Mouse (Mus musculus) embryonic facial prominence, embryonic 10.5 days (tissue): Measurements from ENCODE around the gene Ercc1. TPM values are rescaled to one million over a fixed set of nuclear protein-coding genes. Genes with fewer than 3 reads are reported as not detected.

Source experiments
- DNase-seq: peaks from one replicate; pipeline ENCODE4 v3.0.0-alpha.2; 2017; ENCODE audit warnings: low spot score
- H3K27ac ChIP-seq: fragments of 300-500 bp; sonication (generic); replicated peaks from 2 replicates; pipeline ENCODE4 v1.5.1; 2016; ENCODE audit warnings: mild to moderate bottlenecking
- H3K27me3 ChIP-seq: fragments of 300-500 bp; sonication (generic); replicated peaks from 2 replicates; pipeline ENCODE4 v1.6.1; 2016; ENCODE audit warnings: low read depth, mild to moderate bottlenecking; ENCODE audit not compliant: poor library complexity, severe bottlenecking
- H3K36me3 ChIP-seq: fragments of 300-500 bp; sonication (generic); replicated peaks from 2 replicates; pipeline ENCODE4 v1.6.1; 2016; ENCODE audit warnings: mild to moderate bottlenecking, moderate library complexity
- H3K4me1 ChIP-seq: fragments of 300-500 bp; sonication (generic); 2 replicates; pipeline ENCODE4 v1.6.1; 2016
- H3K4me3 ChIP-seq: fragments of 300-500 bp; sonication (generic); 2 replicates; pipeline ENCODE4 v1.5.1; 2016; ENCODE audit warnings: mild to moderate bottlenecking, moderate library complexity
- H3K9me3 ChIP-seq: fragments of 300-500 bp; sonication (generic); 2 replicates; pipeline ENCODE4 v1.6.1; 2016; ENCODE audit warnings: mild to moderate bottlenecking
- WGBS: fragments of 180-500 bp; shearing (Covaris S2); methylation state at CpG from one replicate; pipeline ENCODE4 v1.1.7; 2016; 5-methylcytosine and 5-hydroxymethylcytosine counted together
- polyA plus RNA-seq: library from polyadenylated mRNA; unstranded; fragments of >200 nt; fragmentation: Nextera tagmentation; extraction: Ambion mirVana; gene quantifications from 2 replicates; pipeline ENCODE4 v1.2.1, GENCODE M21; 2016

Gene Ercc1
- 102 and 107 TPM in 2 replicates for polyA plus RNA-seq

- H3K9me3 ChIP-seq = no peaks in the 10 kb centered on the region
- no peak for DNase-seq
- peak within 1 kb of the TSS; percentile 80 for H3K4me3 ChIP-seq
- peaks cover 23% of the 10 kb centered on the region for H3K36me3 ChIP-seq
- peak within 1 kb of the TSS; percentile 95 for H3K27ac ChIP-seq
- peaks cover 19% of the 10 kb centered on the region for H3K27me3 ChIP-seq
- WGBS = 23% methylated on average over 12 of the region's 12 CpGs
- H3K4me1 ChIP-seq = peaks cover 43% of the 10 kb centered on the region
Measured at GRCm38 (mm10) chr7:19344237-19344847, at the start of gene Ercc1. Gene Ercc1 (plus strand): TSS chr7:19344778.

GRCm38 (mm10) chr7:19295503-19296185 lies 48.9 kb upstream of the Ercc1 start:
- DNase-seq = peak; percentile 96
- WGBS = 14% methylated on average over 22 of the region's 22 CpGs
- Histone ChIP-seq H3K4me1 (peaks cover 23% of the 10 kb centered on the region), H3K9me3 (no peaks in the 10 kb centered on the region), H3K27me3 (no peaks in the 10 kb centered on the region), H3K27ac (peak overlapping the region; percentile 76), H3K36me3 (no peaks in the 10 kb centered on the region; the same call in 1 of the 2 replicates), H3K4me3 (peak overlapping the region; percentile 55)

GRCm38 (mm10) chr7:19297034-19297433 lies 47.5 kb upstream of the Ercc1 start:
- no peak for DNase-seq
- no peaks in the 10 kb centered on the region; the same call in 1 of the 2 replicates for H3K36me3 ChIP-seq
- no peak overlapping the region for H3K27ac ChIP-seq
- peaks cover 8% of the 10 kb centered on the region for H3K27me3 ChIP-seq
- H3K4me3 ChIP-seq = no peak overlapping the region
- peaks cover 18% of the 10 kb centered on the region for H3K4me1 ChIP-seq
- H3K9me3 ChIP-seq = no peaks in the 10 kb centered on the region
- 88% methylated on average over 6 of the region's 6 CpGs for WGBS

- H3K36me3 ChIP-seq = no peaks in the 10 kb centered on the region; the same call in 1 of the 2 replicates
- DNase-seq = no peak
- H3K9me3 ChIP-seq = no peaks in the 10 kb centered on the region
- peaks cover 16% of the 10 kb centered on the region for H3K27me3 ChIP-seq
- H3K4me3 ChIP-seq = no peak overlapping the region
- 89% methylated on average over 5 of the region's 5 CpGs for WGBS
- H3K27ac ChIP-seq = no peak overlapping the region
- H3K4me1 ChIP-seq = peaks cover 19% of the 10 kb centered on the region
Measured at GRCm38 (mm10) chr7:19297794-19298193, 46.8 kb upstream of the Ercc1 start.

- Histone ChIP-seq H3K27ac (no peak overlapping the region), H3K4me1 (peaks cover 28% of the 10 kb centered on the region), H3K27me3 (peaks cover 30% of the 10 kb centered on the region), H3K4me3 (no peak overlapping the region), H3K9me3 (no peaks in the 10 kb centered on the region), H3K36me3 (no peaks in the 10 kb centered on the region)
- peak; percentile 65 for DNase-seq
- 22% methylated on average over 3 of the region's 3 CpGs for WGBS
Measured at GRCm38 (mm10) chr7:19299194-19299593, 45.4 kb upstream of the Ercc1 start.

GRCm38 (mm10) chr7:19300501-19301421 lies 43.8 kb upstream of the Ercc1 start:
- under 1% methylated on average over 29 of the region's 29 CpGs for WGBS
- Histone ChIP-seq H3K4me3 (peak overlapping the region; percentile 56), H3K36me3 (no peaks in the 10 kb centered on the region), H3K27ac (peak overlapping the region; percentile 48; the same call in 1 of the 2 replicates), H3K9me3 (no peaks in the 10 kb centered on the region), H3K4me1 (peaks cover 35% of the 10 kb centered on the region), H3K27me3 (peaks cover 46% of the 10 kb centered on the region)
- DNase-seq = peak; percentile 78

GRCm38 (mm10) chr7:19301461-19302263 lies 42.9 kb upstream of the Ercc1 start:
- 11% methylated on average over 16 of the region's 16 CpGs for WGBS
- Histone ChIP-seq H3K4me3 (peak overlapping the region; percentile 56), H3K9me3 (no peaks in the 10 kb centered on the region), H3K27ac (no peak overlapping the region), H3K36me3 (no peaks in the 10 kb centered on the region), H3K4me1 (peaks cover 35% of the 10 kb centered on the region), H3K27me3 (peaks cover 55% of the 10 kb centered on the region)
- DNase-seq = no peak

- Histone ChIP-seq H3K4me3 (peak overlapping the region; percentile 56; the same call in 1 of the 2 replicates), H3K4me1 (peaks cover 36% of the 10 kb centered on the region), H3K36me3 (no peaks in the 10 kb centered on the region), H3K27me3 (peaks cover 63% of the 10 kb centered on the region), H3K27ac (no peak overlapping the region), H3K9me3 (no peaks in the 10 kb centered on the region)
- 51% methylated on average over 13 of the region's 13 CpGs for WGBS
- DNase-seq = no peak
Measured at GRCm38 (mm10) chr7:19302264-19303045, 42.1 kb upstream of the Ercc1 start.

GRCm38 (mm10) chr7:19303046-19303305 lies 41.6 kb upstream of the Ercc1 start:
- Histone ChIP-seq H3K36me3 (no peaks in the 10 kb centered on the region), H3K9me3 (no peaks in the 10 kb centered on the region), H3K4me3 (no peak overlapping the region), H3K27me3 (peaks cover 67% of the 10 kb centered on the region), H3K4me1 (peaks cover 41% of the 10 kb centered on the region), H3K27ac (no peak overlapping the region)
- 76% methylated on average over 12 of the region's 12 CpGs for WGBS
- no peak for DNase-seq

GRCm38 (mm10) chr7:19303770-19304169 lies 40.8 kb upstream of the Ercc1 start:
- peaks cover 67% of the 10 kb centered on the region for H3K27me3 ChIP-seq
- H3K27ac ChIP-seq = no peak overlapping the region
- H3K4me3 ChIP-seq = peak overlapping the region; percentile 52
- no peaks in the 10 kb centered on the region for H3K36me3 ChIP-seq
- peak; percentile 90 for DNase-seq
- no peaks in the 10 kb centered on the region for H3K9me3 ChIP-seq
- H3K4me1 ChIP-seq = peaks cover 48% of the 10 kb centered on the region
- WGBS = under 1% methylated on average over 16 of the region's 16 CpGs
